Mouse (Mus musculus) limb, embryonic 12.5 days (tissue): ENCODE measurements around the gene Bean1. TPM values are rescaled to one million over a fixed set of nuclear protein-coding genes. Genes with fewer than 3 reads are reported as not detected.

Experiments
- ATAC-seq: fragments of 200-750 bp; cut with Nextera tagmentation; 2 replicates; pipeline ENCODE4 v1.8.0; 2017; ENCODE audit warnings: low read depth, moderate TSS enrichment; ENCODE audit not compliant: insufficient number of reproducible peaks, insufficient read depth, low FRiP score, low TSS enrichment
- H3K27ac ChIP-seq: fragments of 300-500 bp; sonication (generic); 2 replicates; pipeline ENCODE4 v1.5.1; 2016; ENCODE audit warnings: mild to moderate bottlenecking, moderate library complexity
- H3K27me3 ChIP-seq: fragments of 300-500 bp; sonication (generic); 2 replicates; pipeline ENCODE4 v1.6.1; 2016; ENCODE audit warnings: mild to moderate bottlenecking, moderate library complexity
- H3K36me3 ChIP-seq: fragments of 300-500 bp; sonication (generic); 2 replicates; pipeline ENCODE4 v1.6.1; 2016; ENCODE audit warnings: mild to moderate bottlenecking, moderate library complexity
- H3K4me1 ChIP-seq: fragments of 300-500 bp; sonication (generic); replicated peaks from 2 replicates; pipeline ENCODE4 v1.6.1; 2016
- H3K4me2 ChIP-seq: fragments of 300-500 bp; sonication (generic); 2 replicates; pipeline ENCODE4 v1.6.1; 2016; ENCODE audit warnings: mild to moderate bottlenecking, moderate library complexity
- H3K4me3 ChIP-seq: fragments of 300-500 bp; sonication (generic); replicated peaks from 2 replicates; pipeline ENCODE4 v1.5.1; 2016; ENCODE audit warnings: mild to moderate bottlenecking
- H3K9ac ChIP-seq: fragments of 300-500 bp; sonication (generic); replicated peaks from 2 replicates; pipeline ENCODE4 v1.6.1; 2016; ENCODE audit warnings: mild to moderate bottlenecking, moderate library complexity
- H3K9me3 ChIP-seq: fragments of 300-500 bp; sonication (generic); 2 replicates; pipeline ENCODE4 v1.6.1; 2016; ENCODE audit warnings: mild to moderate bottlenecking, moderate library complexity
- WGBS: fragments of 180-500 bp; shearing (Covaris S2); methylation state at CpG from one replicate; pipeline ENCODE4 v1.1.7; 2016; 5-methylcytosine and 5-hydroxymethylcytosine counted together
- polyA plus RNA-seq: library from polyadenylated mRNA; unstranded; fragments of >200 nt; fragmentation: Nextera tagmentation; extraction: Ambion mirVana; gene quantifications from 2 replicates; pipeline ENCODE4 v1.2.1, GENCODE M21; 2016

Bean1 gene
- polyA plus RNA-seq, 1 experiment from 2014 or later, result 0.53 TPM

DNA sequence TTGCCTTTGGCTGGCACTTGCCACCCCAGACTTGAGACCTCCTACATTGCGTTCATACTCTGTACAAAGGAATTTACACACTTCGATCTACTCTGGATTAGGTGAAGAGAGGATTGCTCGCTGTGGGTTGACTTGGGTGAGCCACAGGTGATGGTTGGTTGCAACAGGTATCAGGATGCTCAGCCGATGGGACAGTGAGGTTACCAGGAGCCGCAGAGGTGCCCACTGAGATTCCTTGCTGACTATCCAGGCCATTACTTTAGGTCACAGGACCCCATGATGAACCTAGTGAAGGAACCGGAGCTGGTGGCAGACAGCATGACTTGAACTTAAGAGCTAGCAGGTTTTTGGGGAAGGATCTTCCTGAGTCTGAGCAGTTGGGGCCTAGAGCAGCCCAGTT lies 2.2 kb downstream of the Bean1 start:
- Histone ChIP-seq H3K9ac (no peak overlapping the region), H3K4me2 (no peak overlapping the region), H3K27me3 (peaks cover 58% of the 10 kb centered on the region), H3K27ac (no peak overlapping the region), H3K9me3 (no peaks in the 10 kb centered on the region), H3K4me3 (no peak overlapping the region), H3K36me3 (no peaks in the 10 kb centered on the region), H3K4me1 (peaks cover 5% of the 10 kb centered on the region; the same call in 1 of the 2 replicates)
- 90% methylated on average over 6 of the region's 6 CpGs for WGBS
- no peak for ATAC-seq

DNA sequence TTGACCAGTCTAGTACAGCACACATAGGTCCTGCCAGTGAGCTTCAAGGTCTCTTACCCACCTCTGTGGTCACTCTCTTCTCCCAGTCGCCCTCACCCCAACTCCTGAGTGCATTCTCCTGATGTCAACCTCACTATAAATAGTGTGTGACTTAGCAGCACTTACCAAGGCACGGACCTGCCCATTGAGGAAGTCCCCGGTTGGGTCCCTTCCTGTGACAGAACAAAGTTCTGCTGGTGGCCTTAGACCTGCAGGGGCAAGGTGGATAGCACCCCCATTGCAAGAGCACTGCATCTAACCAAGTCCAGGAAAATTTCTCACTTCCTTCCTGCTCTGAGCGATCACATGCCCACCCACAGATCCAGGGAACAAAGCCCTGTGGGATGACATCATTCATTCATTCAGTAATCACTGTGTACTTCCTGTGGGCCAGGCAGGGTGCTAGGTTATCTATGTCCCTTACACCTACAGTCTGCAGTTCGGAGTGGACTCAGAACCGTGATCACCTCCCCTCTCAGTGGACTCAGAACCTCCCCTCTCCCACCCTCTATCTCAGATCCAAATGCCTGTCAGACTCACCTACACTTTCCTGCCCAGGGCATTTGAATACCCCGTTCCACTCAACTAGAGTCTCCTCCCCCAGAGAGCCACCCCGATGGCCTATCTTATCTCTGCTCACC lies 5.7 kb downstream of the Bean1 start:
- no peaks in the 10 kb centered on the region for H3K9me3 ChIP-seq

DNA sequence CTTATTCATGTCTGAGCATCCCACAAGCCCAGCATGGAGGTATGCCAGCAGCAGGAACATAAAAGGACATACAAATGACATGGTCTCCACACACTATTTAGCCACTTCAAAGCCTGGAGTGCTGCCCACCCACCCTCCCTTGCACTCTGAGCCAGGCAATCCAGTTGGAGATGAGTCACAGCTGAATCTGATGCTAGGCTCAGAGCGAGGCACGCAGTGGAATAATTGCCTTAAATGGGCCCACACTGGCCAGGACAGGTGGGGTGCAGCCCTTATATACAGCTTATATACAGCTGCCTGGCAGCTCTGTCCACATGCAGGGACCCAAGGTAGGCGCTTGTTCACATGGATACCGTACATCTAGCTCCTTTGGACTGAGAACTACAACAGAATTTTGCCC lies 6.8 kb downstream of the Bean1 start:
- H3K27me3 ChIP-seq, result peaks cover 26% of the 10 kb centered on the region
- H3K36me3 ChIP-seq, result no peaks in the 10 kb centered on the region
- no peak for ATAC-seq
- H3K9me3 ChIP-seq, result no peaks in the 10 kb centered on the region
- no peak overlapping the region for H3K4me3 ChIP-seq
- H3K9ac ChIP-seq, result no peak overlapping the region
- no peak overlapping the region for H3K4me2 ChIP-seq
- WGBS, result 81% methylated on average over 4 of the region's 4 CpGs
- no peaks in the 10 kb centered on the region for H3K4me1 ChIP-seq
- no peak overlapping the region for H3K27ac ChIP-seq

More for the DNA sequence above, 5.7 kb downstream of the Bean1 start:
- Histone ChIP-seq H3K4me3 (no peak overlapping the region), H3K36me3 (no peaks in the 10 kb centered on the region), H3K4me1 (no peaks in the 10 kb centered on the region; the same call in 1 of the 2 replicates), H3K27ac (no peak overlapping the region), H3K27me3 (peaks cover 37% of the 10 kb centered on the region), H3K9ac (no peak overlapping the region), H3K4me2 (no peak overlapping the region)
- 73% methylated on average over 8 of the region's 8 CpGs for WGBS
- ATAC-seq, result no peak

DNA sequence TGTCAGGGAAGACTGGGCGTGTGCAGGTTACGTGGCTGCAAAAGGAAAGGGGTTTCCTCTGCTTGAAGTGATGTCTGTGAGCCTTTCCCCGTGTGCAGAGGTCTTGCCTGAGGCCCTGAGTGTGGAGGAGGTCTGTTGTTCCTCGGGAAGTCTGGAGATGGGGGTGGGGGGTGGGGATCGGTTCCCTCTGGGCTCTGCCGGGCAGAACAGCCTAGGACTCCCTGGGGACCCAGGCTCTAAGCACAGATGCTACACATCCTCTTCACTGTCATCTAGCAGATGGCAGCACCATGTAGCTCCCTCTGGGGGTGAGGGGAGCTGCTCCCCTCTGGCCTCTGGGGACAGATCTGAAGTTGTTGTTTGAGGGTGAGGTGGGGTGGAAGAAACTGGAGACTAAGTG lies 14.7 kb downstream of the Bean1 start:
- H3K4me1 ChIP-seq, result peaks cover 3% of the 10 kb centered on the region; the same call in 1 of the 2 replicates
- WGBS, result 35% methylated on average over 6 of the region's 6 CpGs
- H3K4me3 ChIP-seq, result no peak overlapping the region
- H3K27ac ChIP-seq, result no peak overlapping the region
- H3K36me3 ChIP-seq, result no peaks in the 10 kb centered on the region
- 0 out of 2 replicates have a peak, but pooled peaks cover 9% of the 10 kb centered on the region for H3K27me3 ChIP-seq
- H3K9ac ChIP-seq, result peak overlapping the region; percentile 40; the same call in 1 of the 2 replicates
- no peaks in the 10 kb centered on the region for H3K9me3 ChIP-seq
- H3K4me2 ChIP-seq, result no peak overlapping the region
- ATAC-seq, result no peak

DNA sequence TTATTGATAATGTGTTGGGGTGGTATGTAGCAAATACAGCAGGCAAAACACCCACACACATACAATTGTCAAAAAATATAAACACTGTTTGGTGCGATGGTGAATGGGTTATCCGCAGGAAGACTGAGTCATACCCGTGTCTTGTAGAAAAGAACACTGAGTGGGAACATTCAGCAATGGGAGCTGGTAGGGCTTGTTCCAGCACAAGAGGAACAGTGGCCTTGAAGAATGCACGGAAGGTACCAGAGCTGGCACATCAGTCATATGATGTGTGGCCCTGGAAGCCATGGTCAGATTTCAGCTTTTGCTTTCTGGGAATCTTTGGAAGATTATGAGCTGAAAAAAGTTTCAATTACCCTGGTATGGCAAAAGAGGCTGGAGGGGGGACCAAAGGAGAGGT lies 16.6 kb downstream of the Bean1 start:
- 92% methylated on average over 4 of the region's 4 CpGs for WGBS
- H3K4me3 ChIP-seq, result no peak overlapping the region
- H3K36me3 ChIP-seq, result no peaks in the 10 kb centered on the region
- H3K9ac ChIP-seq, result no peak overlapping the region
- 0 out of 2 replicates have a peak, but pooled peaks cover 6% of the 10 kb centered on the region for H3K27me3 ChIP-seq
- no peak for ATAC-seq
- no peaks in the 10 kb centered on the region for H3K9me3 ChIP-seq
- H3K27ac ChIP-seq, result no peak overlapping the region
- H3K4me1 ChIP-seq, result peaks cover 3% of the 10 kb centered on the region; the same call in 1 of the 2 replicates
- no peak overlapping the region for H3K4me2 ChIP-seq

DNA sequence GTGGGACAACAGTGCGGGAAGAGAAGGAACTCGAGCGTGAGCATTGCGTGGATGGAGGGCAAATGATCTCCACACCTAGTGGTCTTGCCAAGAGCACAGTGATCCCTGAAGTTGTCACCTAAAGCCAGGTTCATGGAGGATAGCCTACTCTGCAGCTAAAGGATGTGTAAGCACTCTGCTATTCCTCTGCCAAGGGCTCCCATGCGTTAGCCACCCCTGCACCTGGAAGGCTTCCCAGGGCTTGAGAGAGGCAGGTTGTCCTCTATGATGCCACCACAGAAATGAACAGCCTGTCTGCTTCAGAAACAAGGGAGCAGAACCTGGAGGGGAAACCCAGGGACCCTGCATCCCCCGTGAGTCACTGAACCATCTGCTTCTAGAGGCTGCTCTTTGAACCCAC lies 17.4 kb downstream of the Bean1 start:
- 92% methylated on average over 6 of the region's 6 CpGs for WGBS
- Histone ChIP-seq H3K9me3 (no peaks in the 10 kb centered on the region), H3K27me3 (0 out of 2 replicates have a peak, but pooled peaks cover 6% of the 10 kb centered on the region), H3K36me3 (no peaks in the 10 kb centered on the region), H3K4me2 (no peak overlapping the region), H3K9ac (no peak overlapping the region), H3K4me3 (no peak overlapping the region), H3K4me1 (peaks cover 3% of the 10 kb centered on the region; the same call in 1 of the 2 replicates), H3K27ac (no peak overlapping the region)
- no peak for ATAC-seq

DNA sequence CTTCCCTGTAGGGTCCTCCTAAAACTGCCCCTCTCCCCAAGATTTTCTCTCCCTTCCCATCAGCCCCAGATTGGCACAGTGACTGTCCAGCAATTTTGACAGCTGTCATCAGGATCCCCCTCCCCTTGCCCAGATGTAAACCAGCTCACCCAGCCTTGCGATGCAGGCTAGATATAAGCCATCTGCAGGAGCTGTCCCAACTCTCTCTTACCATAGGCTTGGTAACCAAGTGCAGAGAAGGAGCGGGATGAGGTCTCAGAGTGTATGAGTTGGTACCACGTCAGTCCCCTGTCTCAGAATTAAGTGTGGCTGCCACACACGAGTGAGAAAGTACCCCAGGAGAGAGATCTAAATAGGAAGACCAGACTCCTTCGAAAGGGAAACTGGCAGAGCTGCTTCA lies 18.2 kb downstream of the Bean1 start:
- Histone ChIP-seq H3K36me3 (no peaks in the 10 kb centered on the region), H3K9me3 (0 out of 2 replicates have a peak, but pooled peaks cover 7% of the 10 kb centered on the region), H3K27me3 (0 out of 2 replicates have a peak, but pooled peaks cover 6% of the 10 kb centered on the region), H3K4me2 (no peak overlapping the region), H3K4me3 (no peak overlapping the region), H3K9ac (no peak overlapping the region), H3K27ac (no peak overlapping the region), H3K4me1 (peaks cover 3% of the 10 kb centered on the region; the same call in 1 of the 2 replicates)
- WGBS, result 75% methylated on average over 5 of the region's 5 CpGs
- ATAC-seq, result no peak

DNA sequence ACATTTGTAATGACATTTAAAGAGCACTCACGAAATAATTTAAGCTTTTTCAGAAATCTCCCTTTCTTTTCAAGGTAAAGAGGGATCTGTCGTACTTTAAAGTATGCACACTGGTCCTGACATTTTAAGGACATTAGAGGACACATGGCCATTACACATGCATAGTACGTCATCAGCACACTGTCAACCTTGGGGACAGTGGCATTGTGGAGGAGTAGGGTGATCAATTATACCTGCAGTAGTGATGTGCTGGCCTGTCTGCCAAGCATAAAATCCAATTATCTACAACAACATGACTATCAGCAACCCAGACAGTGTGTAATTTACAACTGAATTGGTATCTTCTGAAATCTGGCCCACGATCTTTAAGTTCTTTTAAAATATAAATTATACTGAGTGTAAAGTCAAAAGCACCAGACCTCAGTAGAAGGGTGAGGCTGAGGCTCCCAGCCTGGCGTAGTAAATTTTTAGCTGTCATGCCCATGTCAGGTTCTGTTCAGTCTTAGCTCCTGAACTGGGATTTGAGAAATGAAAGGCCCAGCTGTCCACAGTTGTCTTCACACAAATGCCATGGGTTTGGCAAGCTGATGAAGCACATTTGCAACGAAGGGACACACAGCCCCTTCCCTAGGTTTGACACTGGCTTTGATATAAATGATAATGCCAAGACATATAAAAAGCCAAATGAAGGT lies 20.7 kb downstream of the Bean1 start:
- H3K4me2 ChIP-seq, result no peak overlapping the region
- H3K27me3 ChIP-seq, result 0 out of 2 replicates have a peak, but pooled peaks cover 6% of the 10 kb centered on the region
- no peak overlapping the region for H3K4me3 ChIP-seq
- no peak for ATAC-seq
- H3K27ac ChIP-seq, result no peak overlapping the region
- H3K4me1 ChIP-seq, result no peaks in the 10 kb centered on the region
- H3K9me3 ChIP-seq, result 0 out of 2 replicates have a peak, but pooled peaks cover 7% of the 10 kb centered on the region
- H3K36me3 ChIP-seq, result no peaks in the 10 kb centered on the region
- 73% methylated on average over 6 of the region's 6 CpGs for WGBS
- no peak overlapping the region for H3K9ac ChIP-seq

DNA sequence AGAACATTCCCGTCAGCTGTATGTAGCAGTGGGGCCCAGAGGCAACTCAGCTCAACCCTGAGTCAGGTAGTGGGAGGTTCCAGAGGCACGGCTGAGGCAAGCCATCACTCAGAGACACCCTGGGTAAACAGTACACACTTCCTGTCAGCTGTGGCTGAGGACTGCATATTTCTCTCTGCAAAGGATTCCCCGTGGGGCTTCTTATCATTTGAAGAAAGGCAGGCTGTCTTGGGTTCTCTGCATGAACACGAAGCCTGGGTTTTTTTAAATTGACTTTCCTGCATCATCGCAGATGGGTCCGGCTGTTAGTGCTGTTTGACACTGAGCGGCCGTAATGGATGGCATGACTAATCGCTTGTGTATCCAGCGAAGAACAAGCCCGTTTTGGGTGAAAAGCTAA lies 21.3 kb downstream of the Bean1 start:
- Histone ChIP-seq H3K9ac (no peak overlapping the region), H3K4me2 (no peak overlapping the region), H3K36me3 (no peaks in the 10 kb centered on the region), H3K9me3 (0 out of 2 replicates have a peak, but pooled peaks cover 7% of the 10 kb centered on the region), H3K27me3 (0 out of 2 replicates have a peak, but pooled peaks cover 6% of the 10 kb centered on the region), H3K27ac (no peak overlapping the region), H3K4me3 (no peak overlapping the region), H3K4me1 (no peaks in the 10 kb centered on the region)
- no peak for ATAC-seq
- 52% methylated on average over 11 of the region's 11 CpGs for WGBS

DNA sequence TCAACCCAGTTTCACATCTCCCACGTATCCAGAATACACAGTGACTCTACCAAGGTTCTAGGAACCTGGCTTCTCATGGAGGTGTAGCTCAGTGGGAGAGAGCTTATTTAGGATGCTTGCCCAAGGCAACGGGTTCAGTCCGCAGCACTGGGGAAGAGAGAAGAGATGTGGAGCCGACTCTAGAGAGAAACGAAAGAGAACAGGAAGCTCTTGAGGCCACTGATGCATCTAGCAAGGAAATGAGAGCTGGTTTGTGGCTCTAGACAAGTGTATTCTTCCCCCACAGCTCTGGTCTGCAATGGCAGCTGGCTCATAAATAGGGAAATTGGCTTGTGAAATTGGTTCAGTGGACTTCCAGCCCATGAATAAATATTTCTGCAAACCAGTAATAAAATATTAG lies 29.6 kb downstream of the Bean1 start:
- 74% methylated on average over 5 of the region's 5 CpGs for WGBS
- H3K4me2 ChIP-seq, result no peak overlapping the region
- no peak overlapping the region for H3K4me3 ChIP-seq
- H3K9ac ChIP-seq, result no peak overlapping the region
- H3K4me1 ChIP-seq, result no peaks in the 10 kb centered on the region
- no peaks in the 10 kb centered on the region; the same call in 1 of the 2 replicates for H3K27me3 ChIP-seq
- no peak for ATAC-seq
- no peak overlapping the region for H3K27ac ChIP-seq
- H3K36me3 ChIP-seq, result no peaks in the 10 kb centered on the region
- no peaks in the 10 kb centered on the region for H3K9me3 ChIP-seq

DNA sequence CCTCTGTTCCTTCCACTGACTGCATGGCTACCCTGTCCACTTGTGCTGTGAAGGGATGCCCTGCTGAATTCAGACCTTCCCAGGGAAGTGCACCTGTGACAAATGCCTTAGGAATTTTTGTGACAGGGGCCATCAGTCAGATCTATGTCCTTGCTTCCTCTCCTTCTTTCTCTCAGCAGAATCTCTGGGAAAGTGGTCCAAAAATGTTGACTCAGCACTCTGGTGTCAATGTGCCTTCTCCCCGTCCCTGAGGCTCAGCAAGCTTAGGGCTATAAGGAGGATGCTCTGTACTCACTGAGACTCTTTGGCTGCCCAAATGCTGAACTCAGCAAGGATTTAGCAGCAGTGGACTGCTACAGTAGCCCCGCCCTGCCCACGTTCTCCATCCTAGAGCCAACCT lies 31.4 kb downstream of the Bean1 start:
- H3K9ac ChIP-seq, result no peak overlapping the region
- no peak overlapping the region for H3K4me3 ChIP-seq
- no peaks in the 10 kb centered on the region; the same call in 1 of the 2 replicates for H3K27me3 ChIP-seq
- H3K9me3 ChIP-seq, result no peaks in the 10 kb centered on the region
- no peak overlapping the region for H3K27ac ChIP-seq
- no peak overlapping the region for H3K4me2 ChIP-seq
- no peak for ATAC-seq
- no peaks in the 10 kb centered on the region for H3K36me3 ChIP-seq
- WGBS, result 86% methylated on average over 3 of the region's 3 CpGs
- H3K4me1 ChIP-seq, result no peaks in the 10 kb centered on the region
